Mouse (Mus musculus) naive thymus-derived CD4-positive, alpha-beta T cell, adult 2 months (primary cell): ENCODE data around the gene Usp53.
"Not testable (repeated sequence)": the region's sequence is repeated elsewhere in the genome, so short reads cannot be mapped to it uniquely, and the experiment has no call there.

Experiments used
- DNase-seq: peaks from one replicate; pipeline ENCODE4 v3.0.0-alpha.2; 2011; ENCODE audit warnings: low read depth

The Usp53 gene

GRCm38 (mm10) chr3:122943387-122943890 is 40.9 kb downstream of the Usp53 start:
- no peak for DNase-seq

- DNase-seq = peak; percentile 57
Observed at GRCm38 (mm10) chr3:122939215-122939614, 45.1 kb downstream of the Usp53 start.

- not testable (repeated sequence) for DNase-seq
Observed at GRCm38 (mm10) chr3:122937176-122937575, 47.1 kb downstream of the Usp53 start.

- no peak for DNase-seq
Observed at GRCm38 (mm10) chr3:122932466-122932865, 51.8 kb downstream of the Usp53 start.

GRCm38 (mm10) chr3:122929723-122930122 is 54.6 kb downstream of the Usp53 start:
- DNase-seq = no peak

- peak; percentile 93 for DNase-seq
Observed at GRCm38 (mm10) chr3:122924009-122924914, 60.0 kb downstream of the Usp53 start, which contains the start of gene 1810037I17Rik. TSS of gene 1810037I17Rik (plus strand) at chr3:122924203.

GRCm38 (mm10) chr3:122923147-122923546 is 61.2 kb downstream of the Usp53 start:
- DNase-seq = peak; percentile 19

GRCm38 (mm10) chr3:122921676-122922527 is 62.4 kb downstream of the Usp53 start:
- no peak for DNase-seq

GRCm38 (mm10) chr3:122920572-122921435 is 63.5 kb downstream of the Usp53 start:
- no peak for DNase-seq

GRCm38 (mm10) chr3:122919260-122919659 is 65.0 kb downstream of the Usp53 start, which contains the start of gene Gm10959:
TSS of gene Gm10959 (minus strand) at chr3:122919360.
- no peak for DNase-seq

GRCm38 (mm10) chr3:122918672-122919071 is 65.6 kb downstream of the Usp53 start:
- DNase-seq = no peak

- DNase-seq = no peak
Observed at GRCm38 (mm10) chr3:122916191-122916680, 68.1 kb downstream of the Usp53 start.

- DNase-seq = no peak
Observed at GRCm38 (mm10) chr3:122915493-122915892, 68.8 kb downstream of the Usp53 start.

GRCm38 (mm10) chr3:122907841-122908240 is 76.5 kb downstream of the Usp53 start:
- DNase-seq = no peak

- DNase-seq = peak; percentile 63
Observed at GRCm38 (mm10) chr3:122903746-122904433, 80.4 kb downstream of the Usp53 start.

GRCm38 (mm10) chr3:122898254-122898653 is 86.1 kb downstream of the Usp53 start:
- DNase-seq = no peak

- no peak for DNase-seq
Observed at GRCm38 (mm10) chr3:122895189-122895731, 89.0 kb downstream of the Usp53 start.

- no peak for DNase-seq
Observed at GRCm38 (mm10) chr3:122894772-122895171, 89.5 kb downstream of the Usp53 start, which contains the start of gene Fabp2. TSS of gene Fabp2 (plus strand) at chr3:122895072.

- DNase-seq = no peak
Observed at GRCm38 (mm10) chr3:122888371-122888819, 95.9 kb downstream of the Usp53 start.
